Mouse (Mus musculus): ENCODE measurements around the gene Eno3.

DNA sequence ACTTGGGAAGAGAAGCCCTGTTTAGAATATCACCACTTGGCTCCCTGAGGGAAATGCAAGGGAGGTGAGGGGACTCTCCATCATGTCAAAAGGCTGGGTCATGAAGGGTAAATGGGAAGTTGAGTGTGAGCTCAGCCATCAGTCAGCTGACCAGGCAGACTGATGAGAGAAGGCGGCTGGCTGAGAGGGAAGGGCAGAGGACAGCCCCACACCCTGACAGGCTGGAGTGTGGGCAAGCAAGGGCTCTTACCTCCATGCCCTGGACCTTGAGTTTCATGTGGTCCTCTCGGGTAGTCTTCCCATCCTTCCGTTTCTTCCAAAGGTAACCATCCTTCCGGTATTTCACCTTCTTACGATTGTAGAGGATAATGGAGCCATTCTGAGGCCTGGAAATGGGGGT lies 26.6 kb downstream of the Eno3 start:
- TF ChIP-seq CTCF (conservative IDR thresholded peaks at IDR 0.05; ENCODE audit: low read length) (no peak), POU5F1 (IDR thresholded peaks at IDR 0.05; ENCODE audit: borderline replicate concordance, low read length) (no peak)

Data from E14TG2a.4 (cell line).